Mouse (Mus musculus): ENCODE measurements around the gene Lsm14b. TPM values are rescaled to one million over a fixed set of nuclear protein-coding genes. Genes with fewer than 3 reads are reported as not detected.

Lsm14b gene
- 10 to 100 TPM; 38.6 to 47.0 TPM for total RNA-seq (2021)
- 26.2 and 27.3 TPM in 2 replicates for polyA plus RNA-seq (2012; rRNA removed)
- long read RNA-seq, partial matches to known transcripts, result 1 of 5 reads
- long read RNA-seq, other reads (novel, unspliced or antisense), result 2 of 5 reads

- DNase-seq, result peak; percentile 100
Measured at GRCm38 (mm10) chr2:180024401-180025098, at the start of gene Lsm14b. Gene Lsm14b, plus strand, starts transcription at chr2:180024987.

- DNase-seq, result peak; percentile 41
Measured at GRCm38 (mm10) chr2:179975851-179976250, 48.9 kb upstream of the Lsm14b start.

GRCm38 (mm10) chr2:179976295-179976627 lies 48.5 kb upstream of the Lsm14b start:
- DNase-seq, result no peak

DNA sequence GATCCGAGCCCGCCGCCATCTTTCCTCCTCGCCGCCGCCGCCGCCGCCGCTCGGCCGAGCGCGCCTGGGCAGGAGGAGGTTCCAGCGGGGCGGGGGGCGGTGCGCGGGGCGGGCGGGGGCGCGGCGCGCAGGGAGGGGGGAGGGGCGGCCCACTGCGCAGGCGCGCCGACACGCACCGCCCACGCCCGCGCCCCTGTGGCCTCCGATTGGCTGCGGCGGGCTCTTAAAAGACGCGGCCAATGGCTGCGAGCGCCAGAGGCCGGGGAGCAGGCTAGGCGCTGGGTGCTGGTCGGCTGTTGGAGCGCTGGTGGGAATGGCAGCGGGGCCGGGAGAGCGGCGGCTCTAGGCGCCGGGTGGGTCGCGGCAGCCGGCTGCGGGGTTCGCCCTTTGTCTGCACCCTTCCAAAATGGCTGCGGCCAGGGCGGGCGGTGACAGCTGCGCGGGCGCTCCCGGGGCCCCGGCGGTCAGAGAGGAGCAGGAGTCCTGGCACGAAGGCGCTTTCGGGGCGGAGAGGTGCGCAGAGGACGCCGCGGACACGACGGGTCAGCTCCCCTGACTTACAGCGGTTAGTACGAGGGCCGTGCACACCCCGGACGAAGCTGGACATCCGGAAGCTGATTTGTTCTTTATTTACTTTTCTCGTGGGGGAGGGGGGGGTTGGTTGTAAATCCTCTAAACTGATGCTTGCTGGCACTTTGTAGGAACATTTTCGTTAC lies 48.0 kb upstream of the Lsm14b start, which contains the start of gene Taf4:
Taf4 (minus strand) TSS at position 19 of the 716 bp plus-strand sequence.
- DNase-seq, result peak; percentile 93

- DNase-seq, result no peak
Measured at GRCm38 (mm10) chr2:179977344-179978025, 47.3 kb upstream of the Lsm14b start.

DNA sequence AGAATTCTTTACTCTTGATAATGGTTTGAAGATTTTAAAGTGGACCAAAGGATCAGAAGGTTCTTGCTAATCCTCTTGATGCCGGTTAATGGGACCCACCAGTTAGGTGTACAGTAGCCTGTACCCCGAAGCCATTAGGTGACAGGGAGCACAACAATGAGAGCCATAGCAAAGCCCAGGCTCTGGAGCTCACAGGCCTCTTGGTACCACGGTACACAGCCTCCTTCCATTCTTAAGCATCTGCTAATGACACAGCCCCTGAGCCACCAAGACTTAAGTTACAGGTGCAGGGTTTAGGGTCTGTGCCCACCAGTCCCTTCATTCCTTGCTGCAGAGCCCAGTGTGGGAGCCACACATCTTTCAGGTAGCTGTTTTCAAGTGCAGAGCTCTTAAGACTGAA lies 46.5 kb upstream of the Lsm14b start:
- DNase-seq, result no peak

DNA sequence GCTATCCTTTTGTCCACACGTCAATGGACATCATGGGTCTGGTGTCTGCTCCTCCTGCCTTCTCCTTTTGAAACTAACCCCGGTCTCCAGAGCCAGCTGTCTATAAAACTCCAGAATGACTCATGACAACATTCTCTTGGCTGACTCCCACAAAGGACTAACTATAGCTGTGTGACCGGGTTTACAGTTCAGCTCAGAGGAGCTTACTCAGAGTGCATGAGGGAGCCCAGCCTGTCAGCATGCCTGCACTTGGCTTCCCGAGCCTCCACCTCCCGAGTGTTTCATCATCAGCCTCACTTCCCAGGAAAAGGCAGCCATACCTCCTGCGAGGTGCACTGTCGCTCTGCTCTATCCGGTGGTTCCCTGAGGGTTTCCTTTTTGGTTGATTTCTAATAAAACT lies 45.0 kb upstream of the Lsm14b start:
- peak; percentile 79 for DNase-seq

- DNase-seq, result no peak
Measured at GRCm38 (mm10) chr2:179980616-179981015, 44.2 kb upstream of the Lsm14b start.

DNA sequence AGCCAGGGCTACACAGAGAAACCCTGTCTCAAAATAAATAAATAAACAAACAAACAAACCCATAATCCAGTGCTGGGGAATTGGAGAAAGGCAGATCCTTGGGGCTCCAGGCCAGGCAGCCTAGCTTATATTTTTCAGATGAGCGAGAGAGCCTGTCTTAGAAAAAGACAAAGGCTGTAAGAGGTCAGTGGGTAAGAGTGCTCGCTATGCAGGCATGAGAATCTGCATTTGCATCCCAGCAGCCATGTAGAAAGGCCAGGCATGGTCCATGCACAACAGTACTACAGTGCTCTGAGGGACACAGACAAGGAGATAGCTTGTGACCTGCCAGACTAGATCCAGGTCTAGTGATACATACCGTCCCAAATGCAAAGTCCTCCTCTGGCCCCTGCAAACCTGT lies 42.1 kb upstream of the Lsm14b start:
- no peak for DNase-seq

DNA sequence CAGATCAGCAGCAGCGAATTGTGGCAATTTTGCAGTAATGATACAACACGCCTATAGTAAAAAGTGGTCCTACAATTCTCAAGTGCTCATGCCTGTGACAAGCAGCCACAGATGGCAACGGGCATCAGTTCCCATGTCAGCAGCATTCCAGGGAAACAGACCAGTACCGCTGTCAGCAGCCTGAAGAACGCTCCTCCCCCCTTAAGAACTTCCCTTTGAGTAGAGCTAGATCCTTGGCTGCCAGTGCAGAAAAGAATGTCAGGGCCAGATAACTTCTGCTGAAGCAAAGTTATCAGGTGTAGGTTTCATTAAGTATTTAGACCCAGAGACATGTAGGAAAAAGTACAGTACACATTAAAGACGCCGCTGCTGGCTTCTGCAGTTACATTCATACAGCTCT lies 40.0 kb upstream of the Lsm14b start:
- peak; percentile 44 for DNase-seq

GRCm38 (mm10) chr2:179985695-179986094 lies 39.1 kb upstream of the Lsm14b start:
- no peak for DNase-seq

GRCm38 (mm10) chr2:179986437-179987022 lies 38.3 kb upstream of the Lsm14b start:
- no peak for DNase-seq

GRCm38 (mm10) chr2:179989098-179989497 lies 35.7 kb upstream of the Lsm14b start:
- no peak for DNase-seq

DNA sequence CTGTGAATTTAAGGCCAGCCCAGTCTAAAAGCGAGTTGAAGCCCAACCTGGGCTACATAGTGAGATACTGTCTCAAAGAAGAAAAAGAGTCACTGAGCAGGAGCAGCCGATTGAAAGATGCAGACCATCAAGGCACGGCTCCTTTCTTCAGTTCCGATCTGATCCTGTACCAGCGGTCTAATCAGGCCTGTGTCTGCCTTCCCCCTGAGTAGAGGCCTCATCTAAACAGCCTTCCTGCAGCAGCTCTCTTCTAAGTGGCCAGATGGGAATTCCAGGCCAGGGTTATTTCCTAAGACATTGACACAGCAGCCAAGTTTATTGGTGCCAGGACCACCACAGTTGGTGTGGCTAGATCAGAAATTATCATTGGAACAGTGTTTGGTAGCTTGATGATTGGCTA lies 31.7 kb upstream of the Lsm14b start:
- DNase-seq, result no peak

GRCm38 (mm10) chr2:179998431-179998830 lies 26.4 kb upstream of the Lsm14b start:
- DNase-seq, result no peak

DNA sequence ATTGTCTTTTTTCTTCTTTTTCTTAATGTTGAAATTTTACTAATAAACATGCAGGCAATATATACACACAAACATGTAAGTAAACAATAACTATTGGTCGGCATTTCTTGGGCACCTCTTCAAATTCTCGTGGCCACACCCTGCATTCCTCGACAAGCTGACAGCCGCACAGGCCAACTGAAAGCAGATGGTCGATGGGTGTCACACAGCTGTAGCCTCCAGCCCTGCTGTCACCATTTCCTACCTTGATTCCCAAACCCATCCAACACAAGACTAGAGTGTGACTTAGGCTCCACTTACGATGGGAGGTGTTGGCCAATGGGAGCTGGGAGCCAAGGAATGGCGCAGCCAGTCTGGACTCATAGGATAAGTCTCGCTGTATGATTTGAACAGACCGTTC lies 23.2 kb upstream of the Lsm14b start:
- no peak for DNase-seq

GRCm38 (mm10) chr2:180005656-180006351 lies 19.0 kb upstream of the Lsm14b start:
- no peak for DNase-seq

- DNase-seq, result no peak
Measured at GRCm38 (mm10) chr2:180006352-180007017, 18.3 kb upstream of the Lsm14b start.

DNA sequence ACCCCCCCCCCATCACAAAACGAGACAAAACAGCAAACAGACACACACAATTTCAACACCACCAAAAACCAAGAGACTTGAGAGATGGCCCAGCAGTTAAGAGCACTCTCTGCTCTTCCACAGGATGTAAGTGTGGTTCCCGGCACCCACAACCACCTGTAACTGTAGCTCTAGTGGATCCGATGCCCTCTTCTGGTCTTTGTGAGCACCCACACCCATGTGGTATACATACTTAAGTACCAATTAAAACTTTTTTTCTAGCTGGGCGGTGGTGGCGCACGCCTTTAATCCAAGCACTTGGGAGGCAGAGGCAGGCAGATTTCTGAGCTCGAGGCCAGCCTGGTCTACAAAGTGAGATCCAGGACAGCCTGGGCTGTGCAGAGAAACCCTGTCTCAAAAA lies 14.1 kb upstream of the Lsm14b start:
- DNase-seq, result no peak

DNA sequence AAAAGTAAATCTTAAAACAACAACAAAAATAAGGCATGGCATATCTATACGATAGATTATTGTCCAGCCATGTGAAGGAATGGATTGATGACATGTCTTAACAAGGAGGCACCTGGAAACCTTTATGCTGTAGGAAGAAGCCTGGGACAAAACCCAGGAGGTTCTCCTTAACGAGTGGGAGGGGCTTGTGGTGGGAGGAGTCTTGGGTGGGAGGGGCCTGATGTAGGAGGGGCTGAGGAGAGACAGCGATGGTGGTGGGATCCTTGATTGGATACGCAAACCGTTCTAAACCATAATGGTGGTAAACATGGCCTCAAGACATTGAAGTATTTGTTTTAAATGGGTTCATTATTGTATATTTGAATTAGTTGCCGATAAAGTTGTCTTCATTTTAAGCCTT lies 13.4 kb upstream of the Lsm14b start:
- DNase-seq, result no peak

DNA sequence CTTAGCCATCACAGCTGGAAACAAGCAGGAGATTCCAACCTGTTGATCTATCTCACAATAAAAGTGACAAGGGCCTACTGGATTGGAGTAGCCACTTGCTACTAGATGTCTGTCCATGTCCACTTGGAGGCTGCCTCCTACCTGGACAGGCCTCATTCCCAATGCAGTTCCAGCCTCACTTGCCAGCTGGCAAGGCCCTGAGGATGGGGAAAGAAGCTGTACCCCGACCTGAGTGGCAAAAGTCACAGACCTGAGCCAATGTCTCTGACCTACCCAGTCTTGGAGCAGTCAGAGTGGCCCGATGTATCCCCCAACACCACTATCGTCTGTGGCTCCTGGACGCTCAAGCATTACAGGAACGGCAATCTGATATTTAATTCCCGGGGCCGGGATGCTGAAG lies 11.1 kb upstream of the Lsm14b start:
- DNase-seq, result no peak

All from adrenal gland, adult 2 months (tissue).